Mouse (Mus musculus): Measurements from ENCODE around the gene Rnf114.

Rnf114 gene

DNA sequence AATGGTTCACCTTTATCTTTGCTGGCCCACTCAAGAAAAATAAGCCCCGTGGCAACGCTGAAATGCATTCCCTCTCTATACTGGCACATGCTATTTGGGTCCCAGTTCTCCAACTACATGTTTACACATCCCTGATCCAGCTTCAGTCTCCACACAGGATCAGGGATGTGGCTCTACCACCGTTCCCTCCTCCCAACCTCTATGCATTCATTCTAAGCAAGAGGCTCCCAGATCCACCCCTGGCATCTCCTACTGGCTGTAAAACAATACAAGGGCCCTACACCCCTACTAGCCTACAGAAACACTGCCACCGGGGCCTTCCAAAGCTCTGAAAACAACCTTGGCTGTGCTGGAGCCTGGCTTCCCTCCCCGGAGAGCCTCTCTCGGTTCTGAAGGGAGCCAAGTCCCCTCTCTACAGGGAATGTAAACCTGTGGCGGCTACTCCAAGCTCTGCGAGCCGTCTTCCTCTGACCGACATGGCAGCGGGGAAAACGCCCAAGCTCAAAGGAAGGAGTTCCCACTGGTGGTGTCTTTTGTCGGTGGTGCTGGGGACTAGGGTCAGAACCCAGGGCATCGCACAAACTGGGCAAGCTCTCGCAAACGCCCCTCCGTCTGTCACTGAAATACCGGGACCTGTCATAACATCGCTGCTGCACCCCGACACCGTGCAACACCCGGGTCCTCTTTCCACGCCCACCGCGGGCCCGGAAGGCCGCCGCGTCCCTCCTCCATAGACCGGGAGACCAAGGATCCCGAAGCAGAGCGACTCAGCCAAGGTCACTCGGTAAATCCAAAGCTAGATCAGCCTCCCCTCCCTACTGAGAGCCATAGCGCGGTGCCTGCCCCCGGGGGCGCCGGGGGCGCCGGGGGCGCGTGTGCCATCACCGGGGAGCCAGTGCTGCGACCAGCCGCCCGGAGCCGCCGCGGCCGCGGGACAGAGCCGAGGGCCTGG, at the start of gene Rnf114:
Gene Rnf114, plus strand, starts transcription at position 889 of the 952 bp plus-strand sequence.
- DNase-seq (ENCODE audit: low spot score in 2 of 2), result peak; percentile 27 to 37

- no peak for DNase-seq (ENCODE audit: low spot score in 2 of 2)
These were observed 48.8 kb upstream of the Rnf114 start for GRCm38 (mm10) chr2:167443411-167444193.

- no peak for DNase-seq (ENCODE audit: low spot score in 2 of 2)
These were observed 46.3 kb upstream of the Rnf114 start for GRCm38 (mm10) chr2:167445911-167446780.

GRCm38 (mm10) chr2:167447207-167447606, 45.2 kb upstream of the Rnf114 start:
- DNase-seq (ENCODE audit: low spot score in 2 of 2), result no peak

DNA sequence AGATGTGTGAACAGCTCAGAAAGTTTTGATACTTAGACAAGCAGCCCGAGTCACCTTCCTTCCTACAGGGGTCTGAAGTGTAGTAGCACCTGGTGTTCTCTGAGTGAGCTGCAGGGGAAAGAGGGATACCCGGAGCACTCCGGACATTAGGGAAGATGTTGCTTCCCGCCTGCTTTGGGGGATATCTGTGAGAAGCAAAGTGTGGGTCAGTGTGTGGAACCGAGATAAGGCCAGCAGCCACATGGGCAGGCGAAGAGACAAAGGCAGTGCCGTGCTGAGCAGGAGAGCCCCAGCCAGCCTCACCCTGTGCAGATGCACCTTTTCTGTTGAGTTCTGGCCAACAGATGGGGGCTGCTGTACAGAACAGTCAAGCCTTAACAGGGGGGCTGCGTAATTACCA, 44.8 kb upstream of the Rnf114 start:
- DNase-seq (ENCODE audit: low spot score in 2 of 2), result no peak

DNA sequence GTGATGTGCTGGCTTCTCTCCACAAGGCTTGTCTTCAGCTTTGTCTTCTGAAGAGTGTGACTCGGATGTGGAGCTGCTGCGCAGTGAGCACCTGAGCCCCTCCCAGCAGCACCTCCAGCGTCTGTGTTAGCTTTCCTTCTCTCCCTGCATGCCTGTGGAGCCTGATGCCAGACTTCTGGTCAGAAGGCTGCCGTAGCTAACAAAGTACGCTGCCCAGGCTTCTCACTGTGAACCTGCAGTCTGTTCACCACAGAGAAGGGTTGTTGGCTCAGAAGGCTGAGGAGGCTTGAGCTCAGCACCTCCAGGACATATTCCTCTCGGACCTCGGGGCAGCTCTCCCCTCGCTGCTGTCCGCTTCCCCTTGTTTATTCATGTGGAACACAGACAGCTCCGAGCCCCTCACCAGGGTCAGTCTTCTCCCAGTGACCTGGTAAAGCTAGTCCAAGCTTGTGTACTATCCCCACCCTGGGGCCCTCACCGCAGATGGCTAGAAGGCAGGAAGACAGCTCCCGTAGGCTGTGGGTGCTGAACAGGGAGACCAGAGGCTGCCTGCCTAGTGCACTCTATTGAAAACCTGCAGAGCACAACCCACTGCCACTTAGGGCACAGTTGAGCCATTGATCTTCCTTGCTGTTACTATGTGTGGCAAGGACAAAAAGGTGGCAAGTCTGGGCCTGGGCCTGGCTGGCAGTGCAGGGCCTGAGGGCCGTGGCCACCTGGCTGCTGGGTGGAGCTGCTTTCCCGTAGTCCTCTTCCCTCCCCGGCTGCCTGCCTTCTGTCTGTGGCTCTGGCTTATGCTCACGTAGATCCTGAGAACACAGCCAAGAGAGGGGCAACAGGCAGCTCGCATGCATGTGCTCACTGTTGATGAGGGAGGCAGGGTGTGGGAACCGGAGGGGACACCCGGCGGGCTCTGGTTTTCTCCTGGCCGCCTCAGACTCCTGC, 42.8 kb upstream of the Rnf114 start:
- DNase-seq (ENCODE audit: low spot score in 2 of 2), result no peak

DNA sequence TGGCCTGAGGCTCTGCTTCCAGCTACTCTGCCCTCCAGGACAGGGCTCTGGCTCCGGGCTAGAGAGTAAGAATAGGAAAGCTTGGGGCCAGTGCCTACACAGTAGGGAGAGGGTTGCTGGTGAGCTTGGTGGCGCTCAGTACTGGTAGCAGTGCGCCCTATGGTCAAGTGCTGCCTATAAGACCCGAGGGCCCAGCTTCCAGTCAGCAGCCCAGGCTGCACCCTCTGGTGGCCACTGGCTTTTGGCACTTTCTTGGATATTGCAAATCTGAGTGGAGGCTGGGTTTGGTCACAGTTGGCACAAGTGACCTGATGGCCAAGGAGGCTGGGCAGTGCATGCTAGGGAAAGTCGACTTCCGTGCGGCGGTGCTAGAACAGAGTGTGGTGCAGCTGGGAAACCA, 41.8 kb upstream of the Rnf114 start:
- DNase-seq (ENCODE audit: low spot score in 2 of 2), result peak in 1 of 2 experiments; percentile 30

DNA sequence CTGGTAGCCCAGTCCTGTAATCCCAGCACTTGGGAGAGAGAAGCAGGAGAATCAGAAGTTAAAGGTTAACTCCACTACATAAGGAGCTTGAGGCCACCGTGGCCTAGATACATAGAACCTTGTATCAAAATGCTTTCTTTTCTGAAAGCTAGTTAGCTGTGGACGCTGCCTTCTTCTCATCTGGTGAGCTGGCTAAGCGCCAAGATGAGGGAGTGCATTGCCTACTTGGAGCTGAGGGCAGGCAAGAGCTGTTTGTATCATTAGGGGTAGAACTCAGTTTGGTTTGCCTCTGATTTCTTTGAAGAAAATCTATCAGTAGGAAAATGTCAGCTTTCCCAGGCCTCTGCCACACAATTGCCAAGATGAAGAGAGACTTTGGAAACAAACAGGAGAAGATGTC, 38.6 kb upstream of the Rnf114 start:
- DNase-seq (ENCODE audit: low spot score in 2 of 2), result no peak

DNA sequence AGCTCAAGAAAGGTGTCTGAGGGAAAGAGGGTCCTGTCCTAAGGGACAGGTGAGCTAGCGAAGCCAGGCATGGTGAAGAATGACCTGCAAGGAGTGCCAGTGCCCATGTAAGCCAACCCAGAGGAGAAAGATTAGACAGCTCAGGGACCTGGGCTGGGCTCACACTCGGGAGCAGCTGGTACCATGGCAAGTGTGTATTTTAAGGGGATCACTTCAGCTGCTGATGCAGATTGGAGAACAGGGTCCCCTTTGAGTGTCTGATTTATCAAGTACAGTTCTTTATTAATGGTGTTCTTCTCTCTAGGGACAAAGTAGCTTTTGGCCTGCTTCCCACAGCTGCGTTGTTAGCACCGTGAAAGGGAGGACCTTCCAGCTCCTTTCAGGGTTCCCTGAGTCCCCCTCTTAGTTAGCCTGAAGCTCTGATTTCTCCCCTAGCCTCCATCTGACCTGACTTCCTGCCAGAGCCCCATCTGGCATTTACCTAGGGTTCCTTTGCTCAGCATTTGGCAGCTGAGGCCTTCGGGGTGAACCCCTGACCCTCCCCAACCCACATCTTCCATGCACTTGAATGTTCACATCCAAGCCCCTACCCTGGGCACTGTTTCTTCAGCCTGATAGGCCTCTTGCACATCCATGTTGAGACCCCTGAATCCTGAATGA, 36.0 kb upstream of the Rnf114 start:
- no peak for DNase-seq (ENCODE audit: low spot score in 2 of 2)

GRCm38 (mm10) chr2:167457213-167457612, 35.2 kb upstream of the Rnf114 start:
- peak in 1 of 2 experiments; percentile 28 for DNase-seq (ENCODE audit: low spot score in 2 of 2)

DNA sequence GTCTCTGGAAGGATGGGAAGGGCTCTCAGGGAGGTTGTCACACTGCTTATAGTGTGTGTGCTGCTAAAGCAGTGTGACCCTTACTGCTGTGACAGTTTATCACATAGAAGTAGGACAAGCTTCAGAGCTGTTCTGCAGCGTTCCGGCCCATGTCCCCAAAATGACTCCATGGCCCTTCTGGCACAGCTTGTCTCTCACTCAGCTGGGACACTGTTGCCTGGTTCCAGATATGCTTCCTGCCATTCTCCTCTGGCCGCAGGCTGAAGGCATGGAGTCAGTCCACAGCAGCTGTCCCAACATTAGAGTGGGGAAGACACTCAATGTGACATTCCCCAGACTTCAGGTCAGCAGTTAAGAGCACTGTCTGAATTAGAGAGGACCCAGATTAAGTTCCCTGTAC, 33.9 kb upstream of the Rnf114 start:
- no peak for DNase-seq (ENCODE audit: low spot score in 2 of 2)

GRCm38 (mm10) chr2:167459071-167459865, 33.2 kb upstream of the Rnf114 start:
- DNase-seq (ENCODE audit: low spot score in 2 of 2), result no peak

DNA sequence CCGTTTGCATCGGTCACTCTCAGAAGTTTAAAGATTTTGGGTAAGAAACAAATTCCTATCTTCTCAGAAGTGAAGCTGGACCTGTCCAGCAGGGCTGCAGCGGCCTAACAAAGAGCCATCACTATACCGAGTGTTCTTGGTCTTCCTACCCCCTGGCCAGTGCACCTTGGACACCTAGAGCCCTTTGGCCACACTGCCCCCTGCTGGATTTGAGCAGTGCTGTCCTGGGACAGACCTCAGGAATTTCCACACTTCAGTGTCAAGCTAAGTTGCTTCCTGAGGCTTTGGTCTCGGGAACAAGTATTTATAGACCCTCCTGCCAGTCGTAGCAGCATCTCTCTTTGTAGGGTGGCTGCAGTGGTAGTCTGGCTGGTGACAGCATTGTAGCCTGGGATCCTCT, 29.5 kb upstream of the Rnf114 start:
- peak; percentile 47 to 57 for DNase-seq (ENCODE audit: low spot score in 2 of 2)

- no peak for DNase-seq (ENCODE audit: low spot score in 2 of 2)
These were observed 28.6 kb upstream of the Rnf114 start for GRCm38 (mm10) chr2:167463802-167464201.

- DNase-seq (ENCODE audit: low spot score in 2 of 2), result no peak
These were observed 26.5 kb upstream of the Rnf114 start for GRCm38 (mm10) chr2:167465951-167466350.

DNA sequence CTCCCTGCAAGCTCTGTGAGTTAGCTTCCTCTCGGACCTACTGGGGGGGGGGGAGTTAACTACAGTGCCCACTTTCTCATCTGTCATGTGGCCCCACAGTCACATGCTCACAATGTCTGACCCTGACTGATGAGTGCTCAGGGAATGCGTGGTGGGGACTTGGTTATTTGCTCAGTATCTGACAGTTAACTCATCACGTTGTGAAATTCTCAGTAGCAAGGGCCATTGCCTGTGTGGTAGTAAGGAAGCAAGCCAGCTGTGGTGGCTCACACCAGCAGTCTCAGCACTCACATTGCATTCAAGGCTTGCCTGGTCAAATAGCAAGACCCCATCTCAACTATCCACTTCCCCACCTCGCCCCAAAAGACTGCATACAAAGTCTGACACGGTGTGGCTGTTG, 25.2 kb upstream of the Rnf114 start:
- DNase-seq (ENCODE audit: low spot score in 2 of 2), result no peak

DNA sequence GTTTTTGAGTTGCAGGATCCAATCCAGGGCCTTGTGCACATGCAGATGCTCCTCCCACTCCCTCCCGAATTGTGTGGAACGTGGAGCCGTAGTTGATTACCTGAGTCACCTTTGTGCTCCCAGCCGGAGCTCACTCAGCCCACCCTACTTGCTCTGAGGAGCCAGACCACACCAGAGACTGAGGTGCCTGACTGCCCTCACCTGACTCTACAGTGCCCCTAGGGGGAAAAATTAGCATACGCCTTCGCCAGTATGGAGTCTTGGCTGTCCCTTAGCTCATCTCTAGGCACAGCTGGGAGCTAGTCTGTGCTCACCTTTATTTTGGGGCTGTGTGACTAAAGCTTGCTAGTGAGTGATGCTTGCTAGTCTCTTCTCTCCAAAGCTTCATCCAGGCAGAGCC, 24.0 kb upstream of the Rnf114 start:
- no peak for DNase-seq (ENCODE audit: low spot score in 2 of 2)

GRCm38 (mm10) chr2:167470611-167471010, 21.8 kb upstream of the Rnf114 start:
- DNase-seq (ENCODE audit: low spot score in 2 of 2), result no peak

- no peak for DNase-seq (ENCODE audit: low spot score in 2 of 2)
These were observed 20.9 kb upstream of the Rnf114 start for GRCm38 (mm10) chr2:167471585-167471984.
